Mouse (Mus musculus): Measurements from ENCODE around the gene Rbm6.

DNA sequence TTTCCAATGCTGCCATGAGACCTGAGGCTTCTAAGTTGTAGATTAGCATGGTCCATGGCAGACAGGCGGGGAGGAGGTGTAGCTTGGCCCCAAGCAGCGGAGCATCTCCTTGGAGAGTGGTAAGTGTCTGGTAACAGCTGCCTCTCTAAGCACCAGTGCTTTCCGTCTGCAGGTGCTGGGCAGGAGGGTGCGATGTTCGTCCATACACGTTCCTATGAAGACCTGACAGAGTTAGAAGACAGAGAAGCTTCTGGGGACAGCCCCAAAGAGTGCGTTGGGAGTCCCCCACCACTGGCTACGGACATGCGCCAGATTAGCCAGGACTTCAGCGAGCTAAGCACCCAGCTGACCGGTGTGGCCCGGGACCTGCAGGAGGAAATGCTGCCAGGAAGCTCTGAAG lies 26.8 kb upstream of the Rbm6 start:
- no peak for TF ChIP-seq CTCF (IDR thresholded peaks at IDR 0.05; ENCODE audit: low read depth, low read length)
- no peak for TF ChIP-seq POLR2A (IDR thresholded peaks at IDR 0.05; ENCODE audit: extremely low read depth, insufficient read depth, low read length)
